Mouse (Mus musculus) kidney, embryonic 16.5 days (tissue): Measurements from ENCODE around the gene Olfr735. TPM values are rescaled to one million over a fixed set of nuclear protein-coding genes. Genes with fewer than 3 reads are reported as not detected.

Source experiments
- ATAC-seq: fragments of 200-750 bp; cut with Nextera tagmentation; 2 replicates; pipeline ENCODE4 v1.8.0; 2017; ENCODE audit warnings: moderate TSS enrichment; ENCODE audit not compliant: low FRiP score, low TSS enrichment
- H3K27ac ChIP-seq: fragments of 300-500 bp; sonication (generic); 2 replicates; pipeline ENCODE4 v1.5.1; 2014; ENCODE audit warnings: low read length
- H3K27me3 ChIP-seq: fragments of 300-500 bp; sonication (generic); 2 replicates; pipeline ENCODE4 v1.6.1; 2014; ENCODE audit warnings: low read length, control low read depth, mixed read lengths; ENCODE audit not compliant: insufficient read depth
- H3K36me3 ChIP-seq: fragments of 300-500 bp; sonication (generic); 2 replicates; pipeline ENCODE4 v1.6.1; 2014; ENCODE audit warnings: low read length, control low read depth, mixed read lengths; ENCODE audit not compliant: insufficient read depth
- H3K4me1 ChIP-seq: fragments of 300-500 bp; sonication (generic); 2 replicates; pipeline ENCODE4 v1.6.1; 2014; ENCODE audit warnings: low read length, control low read depth, mixed read lengths; ENCODE audit not compliant: insufficient read depth
- H3K4me2 ChIP-seq: fragments of 300-500 bp; sonication (generic); replicated peaks from 2 replicates; pipeline ENCODE4 v1.6.1; 2014; ENCODE audit warnings: low read depth, low read length
- H3K4me3 ChIP-seq: fragments of 300-500 bp; sonication (generic); 2 replicates; pipeline ENCODE4 v1.5.1; 2014; ENCODE audit warnings: mild to moderate bottlenecking, low read length
- H3K9ac ChIP-seq: fragments of 300-500 bp; sonication (generic); replicated peaks from 2 replicates; pipeline ENCODE4 v1.6.1; 2014; ENCODE audit warnings: low read length
- H3K9me3 ChIP-seq: fragments of 300-500 bp; sonication (generic); 2 replicates; pipeline ENCODE4 v1.6.1; 2016; ENCODE audit warnings: low read length, control low read depth
- WGBS: fragments of 180-500 bp; shearing (Covaris S2); extraction: QIAGEN DNeasy Blood & Tissue Kit; methylation state at CpG from one replicate; pipeline ENCODE4 v1.1.7; 2014; 5-methylcytosine and 5-hydroxymethylcytosine counted together
- polyA plus RNA-seq: library from polyadenylated mRNA; unstranded; fragments of >200 nt; fragmentation: Nextera tagmentation; extraction: Ambion mirVana; gene quantifications from 2 replicates; pipeline ENCODE4 v1.2.1, GENCODE M21; 2015

Olfr735 gene
- polyA plus RNA-seq: not detected in 2 replicates

DNA sequence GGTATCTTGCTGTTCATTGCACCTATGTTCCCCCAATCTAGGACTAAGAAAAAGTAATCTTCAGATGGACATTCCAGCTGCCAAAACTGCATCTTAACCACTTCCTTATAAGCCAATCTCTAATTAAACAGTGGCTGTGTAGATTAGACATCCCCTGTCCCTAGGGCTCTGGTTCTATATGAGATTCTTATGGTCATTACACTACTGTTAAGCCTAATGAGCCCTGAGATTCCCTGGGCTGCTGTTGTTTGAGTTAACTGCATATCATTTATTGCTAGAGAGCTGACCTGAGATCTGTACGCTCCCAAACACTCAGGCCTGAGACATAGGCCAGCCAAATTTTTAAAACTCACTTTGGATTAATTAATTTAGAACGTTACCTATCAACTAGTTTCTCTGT, at the start of gene Olfr735:
Gene Olfr735 (minus strand): TSS at position 77 of the 400 bp plus-strand sequence.
- no peak for ATAC-seq
- Histone ChIP-seq H3K4me1 (no peaks in the 10 kb centered on the region), H3K9me3 (0 out of 2 replicates have a peak, but pooled peaks cover 3% of the 10 kb centered on the region), H3K9ac (no peak within 1 kb of the TSS), H3K36me3 (no peaks in the 10 kb centered on the region), H3K27me3 (no peaks in the 10 kb centered on the region), H3K4me3 (no peak within 1 kb of the TSS), H3K27ac (no peak within 1 kb of the TSS), H3K4me2 (no peak within 1 kb of the TSS)
- WGBS: 73% methylated on average over 2 of the region's 2 CpGs

- Histone ChIP-seq H3K9me3 (no peaks in the 10 kb centered on the region), H3K27ac (no peak within 1 kb of the TSS), H3K27me3 (no peaks in the 10 kb centered on the region), H3K4me1 (no peaks in the 10 kb centered on the region), H3K9ac (no peak within 1 kb of the TSS), H3K4me2 (no peak within 1 kb of the TSS), H3K36me3 (no peaks in the 10 kb centered on the region), H3K4me3 (no peak within 1 kb of the TSS)
- no peak for ATAC-seq
- WGBS: 83% methylated on average over 2 of the region's 2 CpGs
Measured at GRCm38 (mm10) chr14:50380863-50381262, 32.2 kb upstream of the Olfr735 start, which contains the start of gene Olfr736. Olfr736 (plus strand) TSS chr14:50381163.

- no peak overlapping the region for H3K4me2 ChIP-seq
- H3K4me3 ChIP-seq: no peak overlapping the region
- H3K4me1 ChIP-seq: no peaks in the 10 kb centered on the region
- no peak for ATAC-seq
- H3K27ac ChIP-seq: no peak overlapping the region
- no peaks in the 10 kb centered on the region for H3K27me3 ChIP-seq
- 82% methylated on average over 2 of the region's 2 CpGs for WGBS
- H3K9me3 ChIP-seq: no peaks in the 10 kb centered on the region
- H3K9ac ChIP-seq: no peak overlapping the region
- no peaks in the 10 kb centered on the region for H3K36me3 ChIP-seq
Measured at GRCm38 (mm10) chr14:50363561-50363960, 14.9 kb upstream of the Olfr735 start.

GRCm38 (mm10) chr14:50360480-50360879, 11.8 kb upstream of the Olfr735 start:
- WGBS: 87% methylated on average over 3 of the region's 3 CpGs
- Histone ChIP-seq H3K4me1 (no peaks in the 10 kb centered on the region), H3K36me3 (no peaks in the 10 kb centered on the region), H3K9ac (no peak overlapping the region), H3K4me2 (no peak overlapping the region), H3K9me3 (no peaks in the 10 kb centered on the region), H3K4me3 (no peak overlapping the region), H3K27ac (no peak overlapping the region), H3K27me3 (no peaks in the 10 kb centered on the region)
- ATAC-seq: no peak

DNA sequence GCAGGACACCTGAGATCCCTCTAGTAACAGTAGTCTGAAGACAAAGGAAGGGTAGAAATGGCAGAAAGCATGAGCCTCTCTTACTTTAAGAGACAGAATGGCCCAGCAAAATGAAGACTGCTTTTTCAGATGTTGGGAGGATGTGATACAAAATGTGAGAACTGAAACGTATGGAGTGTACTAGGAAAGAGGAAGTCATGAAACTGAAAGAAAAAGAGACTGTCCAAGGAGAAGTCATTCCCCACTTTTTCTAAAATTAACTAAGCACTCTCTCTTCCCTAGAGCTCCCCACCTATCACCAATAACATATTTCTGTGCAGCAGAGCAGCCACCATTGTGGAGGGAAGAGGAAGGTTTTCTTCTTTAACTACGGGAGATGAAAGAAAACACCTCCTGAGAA, 8.9 kb upstream of the Olfr735 start, which contains the start of gene Tlr11:
Gene Tlr11 (plus strand): TSS at position 322 of the 400 bp plus-strand sequence.
- Histone ChIP-seq H3K27ac (no peak within 1 kb of the TSS), H3K9me3 (no peaks in the 10 kb centered on the region), H3K4me1 (no peaks in the 10 kb centered on the region), H3K27me3 (no peaks in the 10 kb centered on the region), H3K4me3 (no peak within 1 kb of the TSS), H3K36me3 (no peaks in the 10 kb centered on the region), H3K9ac (no peak within 1 kb of the TSS), H3K4me2 (no peak within 1 kb of the TSS)
- WGBS: 79% methylated on average over 2 of the region's 2 CpGs
- no peak for ATAC-seq

DNA sequence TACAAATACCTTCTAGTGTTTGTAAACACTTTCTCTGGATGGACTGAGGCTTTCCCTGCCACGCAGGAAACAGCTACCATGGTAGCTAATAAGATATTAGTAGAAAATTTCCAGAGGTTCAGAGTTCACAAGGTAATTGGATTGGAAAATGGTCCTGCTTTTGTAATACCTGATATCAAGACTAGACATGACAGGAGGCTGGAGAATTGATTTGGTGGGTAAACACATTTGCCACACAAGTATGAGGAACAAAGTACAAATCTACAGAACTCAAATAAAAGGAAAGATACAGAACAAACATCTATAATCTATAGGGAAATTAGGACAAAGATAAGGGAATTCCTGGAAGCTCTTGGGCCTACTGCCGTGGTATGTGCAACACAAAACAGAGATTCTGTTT, 8.1 kb upstream of the Olfr735 start:
- H3K36me3 ChIP-seq: no peaks in the 10 kb centered on the region
- 93% methylated on average over 2 of the region's 2 CpGs for WGBS
- no peak overlapping the region for H3K4me3 ChIP-seq
- H3K9me3 ChIP-seq: no peaks in the 10 kb centered on the region
- no peak overlapping the region for H3K9ac ChIP-seq
- H3K27ac ChIP-seq: no peak overlapping the region
- ATAC-seq: no peak
- H3K4me2 ChIP-seq: no peak overlapping the region
- H3K4me1 ChIP-seq: no peaks in the 10 kb centered on the region
- H3K27me3 ChIP-seq: no peaks in the 10 kb centered on the region

DNA sequence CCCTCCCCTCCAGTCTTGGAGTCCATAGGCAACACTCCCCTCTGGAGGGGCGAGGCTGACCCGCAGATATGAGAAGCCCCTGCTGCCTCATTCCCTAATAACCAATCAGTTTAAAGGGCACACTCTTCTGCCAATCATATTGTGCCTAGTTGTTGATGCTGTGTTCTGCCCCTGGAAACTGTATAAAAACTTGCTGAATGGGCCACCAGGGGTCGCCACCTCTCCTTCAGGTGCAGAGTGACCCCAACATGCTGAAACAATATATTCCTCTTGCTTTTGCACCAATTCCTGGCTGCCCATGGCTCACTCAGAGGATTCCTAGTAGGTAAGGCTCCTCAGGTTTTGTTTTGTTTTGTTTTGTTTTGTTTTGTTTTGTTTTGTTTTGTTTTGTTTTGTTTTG, 3.8 kb upstream of the Olfr735 start:
- WGBS: 50% methylated on average over 3 of the region's 3 CpGs

GRCm38 (mm10) chr14:50326661-50327060, 22.0 kb downstream of the Olfr735 start, which contains the start of gene Olfr734:
Olfr734 (minus strand) TSS chr14:50326761.
- Histone ChIP-seq H3K9ac (no peak within 1 kb of the TSS), H3K4me2 (no peak within 1 kb of the TSS), H3K4me1 (no peaks in the 10 kb centered on the region), H3K9me3 (no peaks in the 10 kb centered on the region), H3K36me3 (no peaks in the 10 kb centered on the region), H3K4me3 (no peak within 1 kb of the TSS), H3K27me3 (no peaks in the 10 kb centered on the region), H3K27ac (no peak within 1 kb of the TSS)
- WGBS: 73% methylated on average over 1 of the region's 1 CpGs
- no peak for ATAC-seq

More for the DNA sequence above, 3.8 kb upstream of the Olfr735 start:
- Histone ChIP-seq H3K4me3 (no peak overlapping the region), H3K9ac (no peak overlapping the region), H3K4me1 (no peaks in the 10 kb centered on the region), H3K4me2 (no peak overlapping the region), H3K27ac (no peak overlapping the region), H3K9me3 (no peaks in the 10 kb centered on the region), H3K36me3 (no peaks in the 10 kb centered on the region), H3K27me3 (no peaks in the 10 kb centered on the region)
- no peak for ATAC-seq

GRCm38 (mm10) chr14:50301422-50301821, 47.2 kb downstream of the Olfr735 start, which contains the start of gene Olfr733:
Olfr733 (minus strand) TSS chr14:50301522.
- Histone ChIP-seq H3K27me3 (no peaks in the 10 kb centered on the region), H3K9ac (no peak within 1 kb of the TSS), H3K9me3 (no peaks in the 10 kb centered on the region), H3K4me1 (no peaks in the 10 kb centered on the region), H3K36me3 (no peaks in the 10 kb centered on the region), H3K27ac (no peak within 1 kb of the TSS), H3K4me2 (no peak within 1 kb of the TSS), H3K4me3 (no peak within 1 kb of the TSS)
- no peak for ATAC-seq
